Mouse (Mus musculus) Patski (cell line): ENCODE results near the gene Rasgef1b. TPM values are rescaled to one million over a fixed set of nuclear protein-coding genes. Genes with fewer than 3 reads are reported as not detected.

Experiments used
- ATAC-seq: fragments of 100-300 bp; one replicate; pipeline ENCODE4 v1.8.0; 2021
- CTCF ChIA-PET: fragments of 350-600 bp; sonication (Branson Sonifier 250); formaldehyde crosslinking; loops from one replicate; lab custom pipeline; 2022; ENCODE audit warnings: inconsistent platforms; lab: Charles Lee
- POLR2A ChIA-PET: fragments of 350-600 bp; sonication (Branson Sonifier 250); formaldehyde crosslinking; loops from one replicate; lab custom pipeline; 2022; ENCODE audit warnings: antibody characterized with exemption, inconsistent platforms; lab: Charles Lee
- DNase-seq: peaks from one replicate; pipeline ENCODE4 v3.0.0-alpha.2; 2011; ENCODE audit warnings: low read depth, low spot score
- H3K27me3 ChIP-seq: fragments of 371-371 bp; one replicate; pipeline ENCODE4 v1.5.1; 2021
- CTCF ChIP-seq: fragments of 100-300 bp; IDR thresholded peaks from one replicate; pipeline ENCODE4 v1.5.1; 2021
- in situ Hi-C: fragments of 300-500 bp; cut with MboI; formaldehyde crosslinking; loops from 3 replicates; pipeline ENCODE4 v1.11.1; 2018; ENCODE audit warnings: low pct_unique_long_range_greater_than_20kb, mixed read lengths
- polyA plus RNA-seq: library from polyadenylated mRNA; unstranded; gene quantifications from one replicate; pipeline ENCODE4 v1.2.3, GENCODE M21; 2021

Gene Rasgef1b
- polyA plus RNA-seq, 1 experiment from 2014 or later, result 1.3 TPM

DNA sequence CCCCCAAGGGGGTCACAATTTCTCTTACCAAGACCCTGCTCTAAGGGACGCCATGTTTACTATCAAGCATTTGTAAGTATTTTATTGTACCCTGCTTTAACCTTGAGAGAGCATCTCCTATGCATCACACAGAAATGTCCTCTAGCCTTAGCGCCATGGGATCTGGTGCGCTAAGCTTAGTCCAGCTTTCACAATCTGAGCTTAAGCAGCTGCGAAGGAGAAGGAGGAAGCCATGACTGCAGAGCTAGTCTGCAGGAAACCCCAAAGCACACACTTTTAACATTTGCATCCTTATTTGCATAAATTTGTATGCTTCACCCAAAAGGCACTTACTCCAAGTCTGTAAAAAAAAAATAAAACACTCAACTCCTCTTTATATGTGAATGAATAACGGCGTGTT, 354.4 kb downstream of the Rasgef1b start:
- no peak for ATAC-seq
- POLR2A ChIA-PET, result no interaction called here

DNA sequence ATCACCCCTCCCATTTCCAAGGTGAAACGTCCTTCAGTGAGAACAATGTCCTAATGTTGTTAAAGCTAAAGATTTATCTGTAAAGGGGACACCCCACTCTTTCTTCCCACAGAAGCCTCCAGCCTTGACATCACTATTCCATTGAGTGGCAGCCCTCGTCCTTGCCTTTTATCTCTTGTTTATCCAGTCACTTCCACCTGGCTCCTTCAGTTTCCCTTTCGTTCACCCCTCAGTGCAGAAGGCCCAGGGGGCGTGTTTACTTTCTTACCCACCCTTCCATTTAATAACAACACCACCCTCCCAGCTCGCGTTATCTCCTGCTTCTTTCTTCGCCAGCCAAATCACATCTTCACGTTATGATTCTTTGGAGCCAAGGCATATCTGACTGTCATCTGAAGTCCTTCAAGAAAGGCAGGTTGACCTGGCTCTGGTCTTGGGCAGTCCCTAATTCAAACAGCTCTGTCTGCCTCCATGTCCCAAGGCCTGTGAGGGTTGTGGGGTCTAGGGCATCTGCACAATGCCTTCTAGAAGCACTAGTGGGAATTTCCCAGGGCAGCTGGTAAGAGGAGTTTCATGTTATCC, 355.2 kb downstream of the Rasgef1b start:
- in situ Hi-C loops, result no loop called here
- peaks cover 6% of the 10 kb centered on the region for H3K27me3 ChIP-seq
- no peak for TF ChIP-seq CTCF
- no peak for DNase-seq
- ATAC-seq, result no peak
- ChIA-PET POLR2A (no interaction called here), CTCF (no interaction called here)

More for the DNA sequence above, 354.4 kb downstream of the Rasgef1b start:
- in situ Hi-C loops, result no loop called here
- DNase-seq, result no peak
- H3K27me3 ChIP-seq, result peaks cover 6% of the 10 kb centered on the region
- CTCF ChIA-PET, result no interaction called here
- no peak for TF ChIP-seq CTCF

DNA sequence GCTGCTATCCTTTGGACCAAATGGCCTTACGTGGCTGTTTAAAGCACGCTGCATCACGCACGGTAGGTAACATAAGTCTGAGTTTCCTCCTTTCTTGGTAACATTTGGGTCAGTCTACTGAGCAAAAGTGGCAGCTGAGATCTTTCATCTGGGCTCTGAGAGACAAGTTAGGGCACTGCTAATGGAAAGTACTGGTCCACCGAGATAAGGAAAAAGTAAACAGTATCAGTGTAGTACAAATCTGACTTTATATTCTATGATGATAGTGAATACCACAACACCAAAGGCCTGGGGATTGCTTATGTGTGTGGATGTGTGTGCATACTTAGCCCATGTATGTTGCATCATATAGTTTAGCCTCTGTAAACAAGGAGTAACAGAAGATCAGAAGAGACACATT, 358.2 kb downstream of the Rasgef1b start:
- in situ Hi-C loops, result no loop called here
- no peaks in the 10 kb centered on the region for H3K27me3 ChIP-seq
- DNase-seq, result no peak
- no peak for ATAC-seq
- no peak for TF ChIP-seq CTCF
- CTCF ChIA-PET, result no interaction called here
- POLR2A ChIA-PET, result no interaction called here

DNA sequence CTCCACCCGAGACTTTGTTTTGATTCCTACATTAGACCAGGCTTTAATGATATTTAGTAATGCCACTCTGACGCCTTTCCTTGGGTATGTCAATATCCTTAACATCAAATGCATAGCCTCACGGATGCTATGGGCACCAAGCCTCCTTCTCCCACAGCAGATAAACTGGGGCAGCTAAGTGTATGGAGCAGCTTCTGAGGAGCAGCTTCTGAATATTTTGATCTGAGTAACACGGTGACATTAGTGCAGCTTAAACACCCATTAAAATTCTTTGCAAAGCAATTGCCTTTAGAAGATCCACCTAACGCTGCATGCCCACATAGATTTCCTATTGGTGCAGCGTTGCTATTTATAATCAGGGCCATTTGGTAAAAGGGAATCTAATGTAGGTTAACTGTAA, 359.6 kb downstream of the Rasgef1b start:
- ChIA-PET CTCF (no interaction called here), POLR2A (no interaction called here)
- no peak for ATAC-seq
- DNase-seq, result no peak
- H3K27me3 ChIP-seq, result peaks cover 9% of the 10 kb centered on the region
- no peak for TF ChIP-seq CTCF
- in situ Hi-C loops, result no loop called here

DNA sequence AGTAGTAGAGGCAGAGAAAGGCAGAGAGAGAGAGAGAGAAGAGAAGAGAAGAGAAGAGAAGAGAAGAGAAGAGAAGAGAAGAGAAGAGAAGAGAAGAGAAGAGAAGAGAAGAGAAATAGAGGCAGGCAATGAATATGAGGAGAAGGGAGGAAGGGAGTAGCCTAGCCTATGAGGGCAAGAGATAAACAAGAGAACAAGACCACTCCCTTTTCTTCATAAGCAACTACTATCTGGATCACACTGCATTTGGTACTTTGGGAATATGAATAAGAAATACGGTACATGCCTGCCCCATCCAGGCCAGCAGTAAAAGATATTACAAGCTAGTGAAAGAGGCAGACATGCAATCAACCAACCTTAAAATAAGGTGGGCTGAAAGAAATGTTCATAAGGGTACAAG, 360.2 kb downstream of the Rasgef1b start:
- in situ Hi-C loops, result no loop called here

DNA sequence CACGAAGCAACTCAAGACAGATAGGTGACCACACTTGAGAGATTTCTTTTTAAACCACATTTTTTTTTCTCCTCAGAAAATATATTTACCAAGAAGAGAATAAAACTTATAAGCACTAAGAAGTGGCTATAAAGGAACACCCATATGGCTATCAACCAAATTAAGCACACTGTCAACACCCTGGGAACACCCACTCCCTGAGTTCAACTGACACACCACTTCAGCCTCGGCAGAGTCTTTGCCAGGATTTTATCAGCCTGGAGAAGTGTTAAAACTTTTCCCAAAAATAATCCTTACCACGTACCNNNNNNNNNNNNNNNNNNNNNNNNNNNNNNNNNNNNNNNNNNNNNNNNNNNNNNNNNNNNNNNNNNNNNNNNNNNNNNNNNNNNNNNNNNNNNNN, 368.3 kb downstream of the Rasgef1b start:
- no peak for TF ChIP-seq CTCF
- ChIA-PET CTCF (no interaction called here), POLR2A (no interaction called here)
- DNase-seq (no peak), ATAC-seq (no peak)
- in situ Hi-C loops, result no loop called here
- H3K27me3 ChIP-seq, result peaks cover 30% of the 10 kb centered on the region

More for the DNA sequence above, 360.2 kb downstream of the Rasgef1b start:
- H3K27me3 ChIP-seq, result peaks cover 9% of the 10 kb centered on the region
- no peak for TF ChIP-seq CTCF
- ChIA-PET POLR2A (no interaction called here), CTCF (no interaction called here)
- no peak for DNase-seq
- no peak for ATAC-seq

DNA sequence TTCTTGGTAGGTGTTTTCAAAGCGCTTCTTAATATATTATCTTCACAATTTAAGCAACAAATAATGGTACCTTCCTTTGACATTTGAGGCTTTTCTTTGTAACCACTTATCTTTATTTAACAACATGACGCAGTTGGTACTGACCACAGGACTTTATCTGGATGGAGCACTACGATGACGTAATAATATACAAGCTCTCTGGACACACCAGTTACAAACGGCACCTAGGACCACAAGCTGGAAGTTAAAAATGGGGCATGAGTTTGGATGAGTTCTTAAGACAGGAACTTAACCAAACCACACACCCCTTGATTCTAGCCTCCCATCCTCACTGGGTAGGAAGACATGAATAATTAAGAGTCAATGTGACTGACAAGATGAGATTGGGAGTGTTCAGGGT, 369.6 kb downstream of the Rasgef1b start:
- in situ Hi-C loops, result no loop called here
- no peak for ATAC-seq
- ChIA-PET POLR2A (interaction anchor here (0.6 to 0.7 kb wide), 2 partner anchors 37 to 205 kb away, joined by 3 to 5 read pairs; no protein-coding TSS in a partner anchor), CTCF (no interaction called here)
- peaks cover 21% of the 10 kb centered on the region for H3K27me3 ChIP-seq
- no peak for DNase-seq
- no peak for TF ChIP-seq CTCF

DNA sequence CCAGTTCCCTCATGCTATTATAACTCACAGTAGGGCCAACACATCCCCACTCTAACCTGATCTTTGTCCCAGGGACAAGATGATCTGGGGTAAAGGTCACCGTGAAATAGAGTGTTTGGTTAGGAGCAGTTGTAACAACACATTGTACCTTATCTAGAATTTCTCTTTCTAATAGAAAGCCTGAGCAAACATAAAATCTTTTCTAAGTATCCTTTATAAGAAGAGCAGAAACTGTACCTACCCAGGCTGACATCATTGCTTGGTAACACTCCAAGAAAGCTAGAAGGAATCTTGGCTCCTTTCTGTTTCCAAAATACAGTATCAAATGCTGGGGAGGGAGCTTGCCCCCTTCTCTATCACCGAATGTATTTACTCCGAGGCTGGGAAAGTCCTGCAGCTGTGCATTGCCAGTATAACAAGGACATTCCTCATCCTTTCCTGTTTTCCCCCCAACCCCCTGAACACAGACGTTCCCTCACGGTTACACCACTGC, 374.2 kb downstream of the Rasgef1b start:
- DNase-seq (no peak), ATAC-seq (no peak)
- ChIA-PET POLR2A (interaction anchor here (0.6 kb wide), 1 partner anchor 1170 kb away, joined by 3 read pairs; no protein-coding TSS in a partner anchor), CTCF (interaction anchor here (0.7 kb wide), 1 partner anchor 11 kb away, joined by 3 read pairs; no protein-coding TSS in a partner anchor)
- in situ Hi-C loops, result no loop called here
- H3K27me3 ChIP-seq, result peaks cover 24% of the 10 kb centered on the region
- TF ChIP-seq CTCF, result no peak

DNA sequence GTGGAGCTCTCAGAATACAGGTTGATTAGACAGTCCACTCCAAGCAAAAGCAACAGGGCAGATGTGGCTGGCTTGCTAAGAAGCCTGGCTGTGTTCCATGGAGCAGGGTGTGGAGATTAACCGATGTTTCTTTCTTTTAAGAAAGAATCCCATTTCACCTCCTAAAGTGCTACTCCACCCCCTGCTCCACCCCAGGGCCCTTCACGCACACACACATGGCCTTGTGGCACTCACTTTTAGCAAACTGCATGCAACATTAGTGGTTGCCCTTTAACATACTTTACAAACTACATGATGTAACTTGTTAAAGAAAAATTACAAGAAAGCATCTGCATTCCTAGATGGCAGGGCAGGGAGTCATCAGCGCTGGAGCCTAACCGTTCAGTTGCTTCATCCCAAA, 378.8 kb downstream of the Rasgef1b start:
- in situ Hi-C loops, result no loop called here

DNA sequence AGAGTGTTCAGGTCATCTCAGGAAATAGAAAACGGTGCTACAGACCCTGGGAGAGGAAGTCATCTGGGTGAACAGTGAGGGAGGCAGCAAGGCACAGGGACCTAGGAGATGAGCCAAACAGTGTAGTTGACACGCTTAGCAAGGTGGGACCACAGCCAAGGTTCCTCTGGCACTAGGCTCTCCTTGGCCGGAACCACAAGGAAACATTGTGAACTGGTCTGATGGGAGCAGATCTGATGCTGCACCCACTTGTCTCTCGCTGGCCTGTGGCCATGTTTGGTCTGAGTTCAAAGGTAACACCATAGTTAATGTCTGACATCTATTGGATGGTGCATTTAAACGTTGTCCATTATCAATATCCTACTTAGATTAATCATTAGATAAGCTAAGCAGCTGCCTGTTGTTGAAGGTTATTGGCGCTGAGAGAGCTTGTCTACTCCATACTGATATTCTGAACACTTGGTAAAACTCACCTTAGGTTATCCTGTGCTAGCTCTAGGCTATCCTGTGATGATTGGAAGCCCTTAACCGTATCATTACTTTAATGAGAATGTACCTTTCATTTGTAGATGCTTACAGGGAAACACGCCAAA, 380.5 kb downstream of the Rasgef1b start:
- no peak for DNase-seq
- ATAC-seq, result no peak
- CTCF ChIA-PET, result no interaction called here
- no peak for TF ChIP-seq CTCF
- H3K27me3 ChIP-seq, result peaks cover 8% of the 10 kb centered on the region
- in situ Hi-C loops, result no loop called here
- POLR2A ChIA-PET, result no interaction called here

More for the DNA sequence above, 378.8 kb downstream of the Rasgef1b start:
- ATAC-seq (no peak), DNase-seq (no peak)
- TF ChIP-seq CTCF, result no peak
- ChIA-PET CTCF (no interaction called here), POLR2A (no interaction called here)
- peaks cover 7% of the 10 kb centered on the region for H3K27me3 ChIP-seq

DNA sequence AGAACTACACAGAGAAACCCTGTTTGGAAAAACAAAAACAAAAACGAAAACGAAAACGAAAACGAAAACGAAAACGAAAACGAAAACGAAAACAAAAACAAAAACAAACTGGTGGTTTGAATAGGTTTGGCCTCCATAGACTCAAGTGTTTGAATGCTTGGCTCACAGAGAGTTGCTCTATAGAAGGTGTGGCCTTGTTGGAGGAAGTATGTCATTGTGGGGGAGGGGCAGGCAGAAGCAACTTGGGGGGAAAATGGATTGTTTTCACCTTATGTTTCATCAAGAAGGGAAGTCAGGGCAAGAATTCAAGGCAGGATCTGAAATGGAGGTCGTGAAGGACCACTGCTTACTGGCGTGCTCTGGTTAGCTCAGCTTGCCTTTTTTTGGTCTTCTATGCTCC, 386.3 kb downstream of the Rasgef1b start:
- H3K27me3 ChIP-seq, result peaks cover 19% of the 10 kb centered on the region
- POLR2A ChIA-PET, result no interaction called here
- in situ Hi-C loops, result no loop called here
- ATAC-seq, result no peak
- CTCF ChIA-PET, result no interaction called here
- TF ChIP-seq CTCF, result no peak
- DNase-seq, result no peak
